7 mouse cellular contexts compared by ENCODE assay signal in the genomic region with DNA sequence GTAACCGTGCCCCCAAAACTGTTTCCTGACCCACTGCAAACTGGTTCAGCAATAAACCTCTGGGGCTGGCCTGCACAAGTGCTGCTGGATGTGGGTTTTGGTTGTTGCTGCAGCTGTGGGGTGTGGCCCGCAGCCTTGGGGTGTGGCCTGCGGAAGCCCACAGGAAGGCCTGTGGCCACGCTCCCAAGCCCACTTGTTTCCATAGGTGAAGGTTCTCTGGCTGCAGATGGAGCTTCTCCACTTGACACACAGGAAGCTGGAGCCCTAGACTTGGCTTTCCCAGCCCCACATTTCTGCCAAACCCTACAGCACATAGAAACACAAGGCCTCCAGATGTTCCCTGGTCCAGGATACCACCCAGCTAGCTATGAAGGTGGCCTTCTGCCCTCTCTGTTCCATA. TPM values are rescaled to one million over a fixed set of nuclear protein-coding genes. Genes with fewer than 3 reads are reported as not detected.
DNase-seq lines count a peak whose midpoint lies in the region; ATAC-seq and TF ChIP-seq lines count a peak whose summit lies in the region.

No protein-coding gene starts in this region.

- no peaks in the 10 kb centered on the region for H3K9me3 ChIP-seq in G1E (replicated peaks)
- no peaks in the 10 kb centered on the region for H3K9me3 ChIP-seq in forebrain, embryonic 10.5 days

- WGBS in forebrain, embryonic 10.5 days, result 91% methylated on average over 4 of the region's 4 CpGs

- H3K36me3 ChIP-seq in G1E (replicated peaks), result no peaks in the 10 kb centered on the region
- no peaks in the 10 kb centered on the region for H3K36me3 ChIP-seq in forebrain, embryonic 10.5 days (replicated peaks)

- peaks cover 30% of the 10 kb centered on the region for H3K27me3 ChIP-seq in G1E (ENCODE audit: insufficient read depth, low read length)
- H3K27me3 ChIP-seq in forebrain, embryonic 10.5 days (ENCODE audit: poor library complexity, severe bottlenecking), result no peaks in the 10 kb centered on the region

- H3K27ac ChIP-seq in forebrain, embryonic 10.5 days, result no peak overlapping the region

- TF ChIP-seq CTCF in G1E (IDR thresholded peaks at IDR 0.05; ENCODE audit: low read depth, low read length), result no peak

- peak; percentile 77 for DNase-seq in CD4-positive helper T cell, adult 2 months (ENCODE audit: low read depth, low spot score)
- peak; percentile 67 for DNase-seq in G1E (ENCODE audit: low spot score)
- DNase-seq in spleen, adult 18-20 months, result peak; percentile 33 to 35
- DNase-seq in cerebellum, adult 9-11 months, result no peak
- DNase-seq in forebrain, embryonic 10.5 days (ENCODE audit: extremely low spot score, low spot score), result no peak
- no peak for DNase-seq in layer of hippocampus, adult 8-10 months (ENCODE audit: low spot score in 2 of 2)

- peak overlapping the region; percentile 23; the same call in 1 of the 2 replicates for H3K4me3 ChIP-seq in G1E (ENCODE audit: low read depth, low read length)
- no peak overlapping the region for H3K4me3 ChIP-seq in forebrain, embryonic 10.5 days

- ATAC-seq in G1E (ENCODE audit: extremely low read depth, insufficient number of reproducible peaks, low FRiP score, poor library complexity, severe bottlenecking), result peak; percentile 67
- peak; percentile 69 for ATAC-seq in inflammation-experienced regulatory T-cells, adult 6 months

- H3K4me1 ChIP-seq in G1E (ENCODE audit: insufficient read depth, low read depth, low read length), result peaks cover 32% of the 10 kb centered on the region
- H3K4me1 ChIP-seq in forebrain, embryonic 10.5 days, result no peaks in the 10 kb centered on the region

RNA-seq across cellular contexts. Expression of a gene that starts 25.6 kb away (rescaled TPM):
- total RNA-seq in G1E (2014; fragmentation: Nextera tagmentation), result 1.4 and 1.5 TPM in 2 replicates
- 1.4 and 1.8 TPM in 2 replicates for total RNA-seq in G1E (2017)
- polyA plus RNA-seq in G1E (2012), result 0.77 and 0.79 TPM in 2 replicates
- not detected for polyA plus RNA-seq in inflammation-experienced regulatory T-cells, adult 6 months (2017; shearing (Covaris generic))
- 0.05 TPM in 1 of 2 replicates, not detected in the other for polyA plus RNA-seq in forebrain, embryonic 10.5 days (2016; fragmentation: Nextera tagmentation; extraction: Ambion mirVana)
- under 1 TPM in 2 of 4 experiments, not detected in 2; 0.05 to 0.07 TPM for total RNA-seq in layer of hippocampus, adult 8-10 months (2022)

Comparison
In these comparisons a context has a peak if more than half of its experiments do, and no peak if none do; other contexts are left out.
1. DNase-seq: peak in CD4-positive helper T cell, adult 2 months (single experiment), G1E (single experiment) and spleen, adult 18-20 months (2 of 2); none in cerebellum, adult 9-11 months (single experiment), forebrain, embryonic 10.5 days (single experiment) and layer of hippocampus, adult 8-10 months (0 of 2).